Mouse (Mus musculus): ENCODE data around the gene Ggt7.
"Not testable (repeated sequence)": the region's sequence is repeated elsewhere in the genome, so short reads cannot be mapped to it uniquely, and the experiment has no call there.

Gene Ggt7

GRCm38 (mm10) chr2:155507721-155508470, 10.1 kb downstream of the Ggt7 start:
- no peak for DNase-seq

GRCm38 (mm10) chr2:155505811-155506210, 12.2 kb downstream of the Ggt7 start:
- DNase-seq = no peak

GRCm38 (mm10) chr2:155504440-155505355, 13.3 kb downstream of the Ggt7 start:
- no peak for DNase-seq

- no peak for DNase-seq
Measured at GRCm38 (mm10) chr2:155502596-155502995, 15.4 kb downstream of the Ggt7 start.

GRCm38 (mm10) chr2:155490998-155491397, 27.0 kb downstream of the Ggt7 start:
- DNase-seq = no peak

GRCm38 (mm10) chr2:155482021-155482420, 36.0 kb downstream of the Ggt7 start:
- peak; percentile 18 to 75 for DNase-seq

GRCm38 (mm10) chr2:155473570-155474088, 44.4 kb downstream of the Ggt7 start, which contains the start of gene Ncoa6:
Gene Ncoa6, minus strand, starts transcription at chr2:155473894.
- DNase-seq = peak; percentile 55 to 63

GRCm38 (mm10) chr2:155472671-155473569, 45.1 kb downstream of the Ggt7 start:
- DNase-seq = peak in 1 of 2 experiments; percentile 23

- DNase-seq = no peak
Measured at GRCm38 (mm10) chr2:155466861-155467260, 51.2 kb downstream of the Ggt7 start.

- DNase-seq = no peak
Measured at GRCm38 (mm10) chr2:155453591-155453990, 64.4 kb downstream of the Ggt7 start.

GRCm38 (mm10) chr2:155451256-155451655, 66.8 kb downstream of the Ggt7 start:
- no peak for DNase-seq

GRCm38 (mm10) chr2:155447906-155448305, 70.1 kb downstream of the Ggt7 start:
- not testable (repeated sequence) for DNase-seq

GRCm38 (mm10) chr2:155443446-155443845, 74.6 kb downstream of the Ggt7 start:
- DNase-seq = no peak

- DNase-seq = no peak
Measured at GRCm38 (mm10) chr2:155442916-155443315, 75.1 kb downstream of the Ggt7 start.
